Mouse (Mus musculus) adrenal gland, postnatal 14 days (tissue): Measurements from ENCODE around the gene Tfrc. TPM values are rescaled to one million over a fixed set of nuclear protein-coding genes. Genes with fewer than 3 reads are reported as not detected.
"Not testable (repeated sequence)": the region's sequence is repeated elsewhere in the genome, so short reads cannot be mapped to it uniquely, and the experiment has no call there.

ENCODE experiments used
- DNase-seq: peaks from one replicate; pipeline ENCODE4 v3.0.0; 2021; ENCODE audit warnings: mixed read lengths
- total RNA-seq: library from RNA; stranded (reverse); gene quantifications from 2 replicates; pipeline ENCODE4 v1.2.3, GENCODE M21; 2021

The Tfrc gene
- total RNA-seq, 1 experiment from 2014 or later, result 285 TPM

- no peak for DNase-seq
Observed at GRCm38 (mm10) chr16:32612052-32612451, 3.3 kb downstream of the Tfrc start.

GRCm38 (mm10) chr16:32613269-32613834 is 4.6 kb downstream of the Tfrc start:
- DNase-seq, result no peak

GRCm38 (mm10) chr16:32614047-32614446 is 5.3 kb downstream of the Tfrc start:
- DNase-seq, result no peak

GRCm38 (mm10) chr16:32618946-32619345 is 10.2 kb downstream of the Tfrc start:
- no peak for DNase-seq

- DNase-seq, result no peak
Observed at GRCm38 (mm10) chr16:32628140-32628539, 19.4 kb downstream of the Tfrc start.

- DNase-seq, result no peak
Observed at GRCm38 (mm10) chr16:32632328-32632824, 23.7 kb downstream of the Tfrc start.

- DNase-seq, result no peak
Observed at GRCm38 (mm10) chr16:32633486-32634012, 24.8 kb downstream of the Tfrc start.

GRCm38 (mm10) chr16:32634183-32634582 is 25.5 kb downstream of the Tfrc start:
- DNase-seq, result no peak

GRCm38 (mm10) chr16:32635314-32635713 is 26.6 kb downstream of the Tfrc start:
- DNase-seq, result peak; percentile 20

- no peak for DNase-seq
Observed at GRCm38 (mm10) chr16:32636331-32636730, 27.6 kb downstream of the Tfrc start.

- no peak for DNase-seq
Observed at GRCm38 (mm10) chr16:32636871-32637521, 28.3 kb downstream of the Tfrc start.

- DNase-seq, result peak; percentile 90
Observed at GRCm38 (mm10) chr16:32638476-32638875, 29.8 kb downstream of the Tfrc start.

GRCm38 (mm10) chr16:32640096-32640495 is 31.4 kb downstream of the Tfrc start:
- DNase-seq, result peak; percentile 26

- DNase-seq, result not testable (repeated sequence)
Observed at GRCm38 (mm10) chr16:32640683-32641082, 32.0 kb downstream of the Tfrc start.

GRCm38 (mm10) chr16:32641440-32642219 is 32.9 kb downstream of the Tfrc start:
- no peak for DNase-seq

- DNase-seq, result no peak
Observed at GRCm38 (mm10) chr16:32642280-32642679, 33.6 kb downstream of the Tfrc start.

- DNase-seq, result peak; percentile 95
Observed at GRCm38 (mm10) chr16:32643661-32644061, 34.9 kb downstream of the Tfrc start, which contains the start of gene Tnk2. Gene Tnk2, plus strand, starts transcription at chr16:32643874.

- peak; percentile 76 for DNase-seq
Observed at GRCm38 (mm10) chr16:32644069-32644800, 35.5 kb downstream of the Tfrc start.

GRCm38 (mm10) chr16:32644801-32645170 is 36.1 kb downstream of the Tfrc start:
- no peak for DNase-seq

GRCm38 (mm10) chr16:32645361-32645914 is 36.7 kb downstream of the Tfrc start:
- peak; percentile 84 for DNase-seq

- no peak for DNase-seq
Observed at GRCm38 (mm10) chr16:32646014-32646413, 37.3 kb downstream of the Tfrc start.

- DNase-seq, result no peak
Observed at GRCm38 (mm10) chr16:32647712-32648111, 39.0 kb downstream of the Tfrc start.
